Mouse (Mus musculus): Measurements from ENCODE around the gene Pde11a.
"Not testable (repeated sequence)": the region's sequence is repeated elsewhere in the genome, so short reads cannot be mapped to it uniquely, and the experiment has no call there.

Pde11a gene

GRCm38 (mm10) chr2:75990885-75991539 is 347.6 kb downstream of the Pde11a start:
- DNase-seq (ENCODE audit: low spot score): no peak

DNA sequence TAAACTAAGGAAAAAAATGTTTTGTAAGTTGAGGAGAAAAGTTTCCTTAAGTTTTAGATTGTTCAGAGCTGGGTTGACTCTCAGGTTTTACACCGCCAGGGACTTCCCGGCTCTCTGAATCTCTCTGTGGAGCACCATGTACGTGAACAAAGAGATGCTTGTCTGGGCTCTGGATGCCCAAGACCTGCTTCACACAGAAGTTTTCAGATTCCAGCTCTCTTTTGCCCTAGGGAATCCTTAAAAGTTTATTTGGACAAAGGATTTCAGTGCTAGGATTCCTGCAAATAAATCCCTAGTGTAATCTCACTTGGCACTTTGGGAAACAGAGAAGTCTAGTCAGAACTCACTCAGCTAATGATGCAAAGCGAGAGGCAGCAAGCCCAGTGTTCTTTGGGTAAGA is 348.9 kb downstream of the Pde11a start:
- no peak for DNase-seq (ENCODE audit: low spot score)

DNA sequence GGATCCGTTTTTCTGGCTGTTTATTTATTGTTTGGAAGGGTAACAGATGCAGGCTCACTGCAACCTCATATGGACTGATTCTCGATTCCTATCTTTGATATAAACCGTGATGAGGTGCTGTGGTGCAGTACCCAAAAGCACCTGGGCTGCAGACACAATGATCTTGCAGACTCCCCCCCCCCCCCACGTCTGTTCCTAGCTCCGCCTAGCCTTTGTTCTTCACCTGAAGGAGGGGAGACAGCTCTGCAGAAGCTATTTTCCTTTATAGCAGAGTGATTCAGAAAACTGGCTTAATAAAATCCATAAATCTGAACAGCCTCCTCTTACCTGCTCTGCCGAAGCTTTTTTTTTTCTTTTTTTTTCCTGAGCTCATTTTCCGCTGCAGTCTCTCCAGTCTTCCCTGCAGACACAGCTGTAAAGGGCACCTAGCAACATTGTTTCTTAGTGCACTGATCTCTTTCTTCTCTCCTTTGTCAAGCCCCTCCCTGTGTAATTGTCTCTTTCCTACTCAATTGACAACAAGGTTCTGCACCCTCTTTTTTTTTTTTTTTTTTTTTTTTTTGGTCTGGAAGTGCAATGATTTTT is 349.7 kb downstream of the Pde11a start:
- DNase-seq (ENCODE audit: low spot score): no peak

DNA sequence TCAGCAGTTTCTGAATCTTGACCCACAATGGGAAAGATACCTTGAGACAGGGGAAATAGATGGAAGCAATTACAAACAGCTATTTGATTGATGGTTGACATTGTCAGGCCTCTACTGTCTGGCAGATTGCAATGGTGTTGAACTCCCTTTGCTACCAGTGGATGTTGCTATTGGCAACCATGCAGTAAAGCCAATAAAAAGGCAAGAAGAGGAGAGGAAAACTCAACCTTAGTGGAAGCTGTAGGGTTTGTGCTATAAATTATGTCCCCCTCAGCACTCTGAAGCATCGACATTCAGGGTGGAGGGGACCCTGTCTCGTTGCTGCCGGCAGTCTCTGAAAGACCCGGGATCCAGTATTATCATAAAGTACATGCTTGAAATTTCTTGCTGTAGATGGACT is 350.2 kb downstream of the Pde11a start:
- no peak for DNase-seq (ENCODE audit: low spot score)

GRCm38 (mm10) chr2:75987739-75988138 is 350.8 kb downstream of the Pde11a start:
- no peak for DNase-seq (ENCODE audit: low spot score)

DNA sequence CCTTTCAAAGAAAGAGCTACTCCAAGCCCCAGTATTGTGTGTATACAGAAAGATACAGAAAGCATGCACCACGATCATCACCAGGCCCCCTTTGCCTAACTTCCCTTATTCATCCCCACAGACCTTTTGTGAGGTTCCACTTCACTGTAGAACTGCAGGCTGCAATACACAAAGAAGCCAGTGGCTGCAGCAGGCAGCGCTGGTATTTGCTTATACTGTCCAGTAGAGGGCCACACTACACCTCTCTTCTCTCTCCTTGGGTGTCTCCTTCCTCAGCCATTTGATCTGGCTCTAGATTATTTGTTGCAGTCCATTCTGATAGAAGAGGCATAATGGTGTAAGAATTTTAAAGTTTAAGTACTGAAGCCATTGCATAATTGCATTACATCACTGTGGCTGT is 353.4 kb downstream of the Pde11a start:
- peak; percentile 77 for DNase-seq (ENCODE audit: low spot score)

GRCm38 (mm10) chr2:75983847-75984246 is 354.7 kb downstream of the Pde11a start:
- no peak for DNase-seq (ENCODE audit: low spot score)

GRCm38 (mm10) chr2:75983091-75983490 is 355.5 kb downstream of the Pde11a start:
- no peak for DNase-seq (ENCODE audit: low spot score)

DNA sequence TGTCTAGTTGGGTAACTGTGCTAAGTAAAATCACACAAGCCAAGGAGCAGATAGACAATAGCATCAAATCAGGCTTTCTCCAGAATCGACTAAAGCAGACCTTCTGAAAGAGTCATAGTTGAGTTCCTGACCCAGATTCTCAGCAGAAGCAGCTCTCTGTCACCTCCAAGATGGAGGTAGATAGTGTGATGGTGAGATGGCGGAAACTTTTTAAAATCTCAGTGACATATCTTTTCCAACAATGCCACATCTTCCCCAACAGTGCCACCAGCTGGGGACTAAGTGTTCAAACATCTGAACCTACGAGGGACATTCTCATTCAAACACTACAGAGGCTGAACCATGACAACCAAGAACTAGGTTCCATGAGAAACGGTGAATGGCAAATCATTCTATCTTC is 355.9 kb downstream of the Pde11a start:
- no peak for DNase-seq (ENCODE audit: low spot score)

GRCm38 (mm10) chr2:75981440-75982081 is 357.0 kb downstream of the Pde11a start, which contains the start of gene Ttc30a1:
Gene Ttc30a1, minus strand, starts transcription at chr2:75981967.
- DNase-seq (ENCODE audit: low spot score): peak; percentile 90

DNA sequence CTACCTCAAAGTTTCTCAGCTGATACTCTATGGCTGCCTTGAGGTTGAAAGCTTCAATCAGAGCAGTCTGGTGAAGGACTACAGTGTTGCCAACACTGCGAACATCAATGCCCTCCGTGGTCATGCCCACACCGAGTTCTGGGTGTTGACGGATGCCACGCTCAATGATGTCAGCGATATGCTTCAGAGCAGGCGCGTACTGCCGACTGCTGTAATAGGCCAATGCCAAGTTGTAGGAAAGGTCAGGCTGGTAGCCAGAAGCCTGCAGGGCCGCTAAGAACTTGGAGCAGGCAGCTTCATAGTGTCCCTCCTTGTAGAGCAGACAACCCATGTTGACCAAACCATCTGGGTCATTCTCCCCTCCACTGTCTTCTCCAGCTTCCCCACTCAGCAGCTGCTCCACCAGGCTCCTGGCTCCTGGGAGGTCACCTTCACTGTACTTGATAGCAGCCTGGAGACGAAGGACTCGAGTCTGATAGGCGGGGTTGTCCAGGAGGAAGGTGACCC is 357.6 kb downstream of the Pde11a start:
- not testable (repeated sequence) for DNase-seq (ENCODE audit: low spot score)

GRCm38 (mm10) chr2:75977752-75978368 is 360.7 kb downstream of the Pde11a start, which contains the start of gene Ttc30a2:
Gene Ttc30a2, minus strand, starts transcription at chr2:75978170.
- DNase-seq (ENCODE audit: low spot score): not testable (repeated sequence)

- not testable (repeated sequence) for DNase-seq (ENCODE audit: low spot score)
Measured at GRCm38 (mm10) chr2:75976070-75976469, 362.5 kb downstream of the Pde11a start.

GRCm38 (mm10) chr2:75974131-75974530 is 364.4 kb downstream of the Pde11a start:
- DNase-seq (ENCODE audit: low spot score): no peak

GRCm38 (mm10) chr2:75964972-75965371 is 373.6 kb downstream of the Pde11a start:
- peak; percentile 82 for DNase-seq (ENCODE audit: low spot score)

GRCm38 (mm10) chr2:75964512-75964911 is 374.1 kb downstream of the Pde11a start:
- no peak for DNase-seq (ENCODE audit: low spot score)

DNA sequence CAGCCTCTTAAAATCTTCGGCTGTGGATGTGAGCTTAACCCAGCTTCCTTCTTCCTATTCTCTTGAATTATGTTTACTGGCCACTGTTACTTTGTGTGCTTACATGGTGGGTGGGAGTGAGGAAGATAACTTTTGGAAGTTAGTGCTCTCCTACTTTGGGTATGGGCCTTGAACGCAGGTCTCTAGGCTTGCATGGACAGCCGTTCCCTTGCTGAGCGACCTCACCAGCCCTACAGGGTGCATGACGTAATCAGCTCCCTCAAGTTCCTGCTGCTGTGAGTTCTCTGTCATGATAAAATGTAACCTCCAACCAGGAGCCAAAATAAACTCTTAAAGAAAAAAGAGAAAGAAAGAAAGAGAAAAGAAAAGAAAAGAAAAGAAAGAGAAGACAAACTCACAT is 374.5 kb downstream of the Pde11a start:
- no peak for DNase-seq (ENCODE audit: low spot score)

DNA sequence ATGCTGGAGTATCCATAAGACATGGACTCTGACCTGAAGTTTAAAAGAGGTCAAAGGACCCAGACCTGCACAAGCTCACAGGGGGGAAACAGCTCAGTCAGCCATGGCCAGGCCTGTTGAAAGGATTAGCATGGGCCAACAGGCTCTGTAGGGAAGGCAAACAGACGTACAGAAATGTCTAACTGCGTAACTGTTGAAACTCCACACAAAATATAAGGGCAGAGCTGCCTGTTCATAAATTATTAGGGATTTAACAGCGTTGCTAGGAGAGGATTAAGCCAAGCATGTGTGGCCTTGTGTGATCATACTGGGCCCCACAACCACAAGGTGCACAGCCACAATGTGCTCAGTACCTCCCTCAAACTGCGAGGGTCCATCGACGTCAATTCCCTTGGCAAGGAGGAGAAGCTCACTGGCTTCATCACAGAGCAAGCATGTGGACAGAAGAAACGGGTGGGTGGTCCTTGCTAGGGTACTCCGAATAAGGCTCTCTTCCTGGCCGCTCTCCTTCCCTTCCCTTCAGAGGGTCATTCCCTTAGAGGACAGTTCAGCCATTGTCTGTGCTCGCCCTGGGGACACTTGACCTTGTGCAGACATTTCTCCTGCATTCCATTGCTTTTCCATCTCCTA is 375.2 kb downstream of the Pde11a start:
- no peak for DNase-seq (ENCODE audit: low spot score)

DNA sequence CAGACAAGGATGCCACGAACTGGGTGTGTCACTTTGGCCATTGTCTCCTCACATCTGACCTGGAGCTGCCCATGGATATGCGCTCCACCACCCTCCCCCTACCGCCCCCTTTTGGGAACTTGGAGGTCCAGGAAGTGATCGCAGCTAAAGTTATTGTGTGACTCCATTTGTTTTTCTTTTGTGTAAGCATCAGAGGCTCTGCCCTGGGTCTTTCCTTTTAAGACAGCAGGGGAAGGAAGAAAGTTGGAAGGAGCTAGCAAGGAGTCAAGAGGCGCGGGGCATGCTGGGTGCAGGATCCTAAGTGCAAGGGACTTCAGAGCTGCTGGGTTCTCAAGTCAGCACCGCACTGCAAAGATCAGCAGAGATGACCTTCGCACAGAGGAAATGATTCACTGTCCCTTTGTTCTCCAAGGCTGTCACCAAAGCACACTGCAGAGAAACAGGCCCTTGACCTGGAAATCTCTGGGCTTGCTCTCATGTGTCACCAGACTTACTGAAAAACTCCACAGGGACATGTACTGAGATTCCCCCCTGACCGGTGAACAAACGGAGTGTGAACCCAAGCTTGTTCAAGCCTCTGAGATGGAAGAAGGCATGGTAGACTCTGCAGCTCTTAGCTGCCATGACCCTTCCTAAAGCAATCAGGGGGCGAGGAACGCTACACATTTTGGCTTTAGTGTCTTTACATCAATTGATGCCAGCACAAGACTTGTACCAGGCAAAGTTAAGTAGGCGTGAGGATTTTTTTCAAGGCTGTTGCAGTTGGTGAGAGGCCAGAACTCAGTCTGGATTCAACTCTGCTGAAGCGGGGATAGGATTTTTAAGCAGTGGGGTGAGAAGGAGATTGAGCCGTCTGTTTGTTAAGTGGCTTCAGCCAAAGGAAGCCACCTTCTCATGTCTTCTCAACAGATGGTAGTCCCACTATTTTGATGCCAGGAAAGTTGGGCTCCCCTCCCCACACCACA is 377.9 kb downstream of the Pde11a start:
- no peak for DNase-seq (ENCODE audit: low spot score)

GRCm38 (mm10) chr2:75959850-75960365 is 378.7 kb downstream of the Pde11a start:
- no peak for DNase-seq (ENCODE audit: low spot score)

Measured in layer of hippocampus, adult 9-10 months (tissue).